Mouse (Mus musculus) gastrocnemius, adult 2 months (tissue): ENCODE results near the gene Kcnj10. TPM values are rescaled to one million over a fixed set of nuclear protein-coding genes. Genes with fewer than 3 reads are reported as not detected.

ENCODE experiments used
- DNase-seq: peaks from one replicate; pipeline ENCODE4 v3.0.0; 2022
- H3K27ac ChIP-seq: fragments of 200-600 bp; 2 replicates; pipeline ENCODE4 v1.8.1; 2022; ENCODE audit warnings: mild to moderate bottlenecking
- H3K4me3 ChIP-seq: fragments of 200-600 bp; 2 replicates; pipeline ENCODE4 v1.8.1; 2022; ENCODE audit warnings: mild to moderate bottlenecking, moderate library complexity
- CTCF ChIP-seq: fragments of 200-600 bp; IDR thresholded peaks from 2 replicates; pipeline ENCODE4 v1.8.1; 2022; ENCODE audit warnings: antibody characterized with exemption, mild to moderate bottlenecking, moderate library complexity
- intact Hi-C: fragments of 180-260 bp; cut with DNase I; formaldehyde crosslinking; loops from one replicate; pipeline ENCODE4 v1.15.1; 2025
- long read RNA-seq, 2 experiments: library from polyadenylated mRNA; stranded (forward); transcript quantifications; one replicate each; pipeline ENCODE4 v2.0.0; 2021
- total RNA-seq, 2 experiments: library from RNA; stranded (reverse); gene quantifications; 2 replicates each; pipeline ENCODE4 v1.2.3; 2021

Kcnj10 gene
- under 1 TPM in 1 of 2 experiments, not detected in 1; 0.06 TPM for total RNA-seq
- long read RNA-seq, experiment 1, result 0 reads
- long read RNA-seq, experiment 2, result 0 reads

DNA sequence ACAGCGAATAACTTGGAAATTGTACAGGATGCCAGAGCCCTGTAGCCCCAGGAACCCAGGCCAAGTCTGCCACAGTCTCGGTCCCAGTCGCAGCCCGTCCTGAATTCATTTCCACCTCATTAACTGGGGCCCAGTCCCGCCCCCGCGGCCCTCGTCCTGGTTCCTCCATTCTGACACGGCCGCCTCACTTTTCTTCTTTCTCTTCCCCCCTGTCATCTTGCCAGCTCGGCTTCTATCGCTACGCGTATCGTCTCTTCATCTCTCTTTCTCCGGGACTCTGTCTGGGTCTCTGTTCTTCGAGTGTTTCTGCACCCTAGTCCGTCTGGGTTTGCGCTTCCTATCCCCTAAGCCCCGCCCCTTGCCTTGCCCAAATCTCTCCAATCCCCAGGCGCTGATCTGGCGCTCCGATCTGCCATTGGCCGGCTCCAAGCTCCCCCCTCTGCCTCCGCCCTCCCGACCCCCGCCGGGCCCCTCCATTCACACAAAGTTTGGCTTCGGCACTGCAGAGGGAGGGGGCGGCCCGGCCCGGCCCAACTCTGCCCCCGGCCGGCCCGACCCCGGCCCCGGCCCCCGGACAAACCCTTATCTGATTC, at the start of gene Kcnj10:
Gene Kcnj10 (plus strand): TSS at position 482 of the 593 bp plus-strand sequence.
- no peak for TF ChIP-seq CTCF
- peak; percentile 75 for DNase-seq
- intact Hi-C loops, result no loop called here
- Histone ChIP-seq H3K4me3 (peak within 1 kb of the TSS; percentile 71), H3K27ac (no peak within 1 kb of the TSS)

- Histone ChIP-seq H3K27ac (peak overlapping the region; percentile 98), H3K4me3 (no peak overlapping the region; the same call in 1 of the 2 replicates)
- intact Hi-C loops, result no loop called here
- no peak for DNase-seq
- no peak for TF ChIP-seq CTCF
Observed at GRCm38 (mm10) chr1:172292880-172293279, 48.1 kb upstream of the Kcnj10 start.

- peak overlapping the region; percentile 32 for H3K4me3 ChIP-seq
- intact Hi-C loops, result no loop called here
- H3K27ac ChIP-seq, result peak overlapping the region; percentile 98
- no peak for TF ChIP-seq CTCF
- DNase-seq, result no peak
Observed at GRCm38 (mm10) chr1:172293449-172293848, 47.6 kb upstream of the Kcnj10 start.

- no peak for TF ChIP-seq CTCF
- intact Hi-C loops, result loop anchor here (5.0 kb wide), 1 partner anchor 78 kb away; the partner anchor contains the start of gene Casq1
- Histone ChIP-seq H3K27ac (peak overlapping the region; percentile 98), H3K4me3 (peak overlapping the region; percentile 79)
- peak; percentile 68 for DNase-seq
Observed at GRCm38 (mm10) chr1:172295751-172296197, 45.2 kb upstream of the Kcnj10 start.

DNA sequence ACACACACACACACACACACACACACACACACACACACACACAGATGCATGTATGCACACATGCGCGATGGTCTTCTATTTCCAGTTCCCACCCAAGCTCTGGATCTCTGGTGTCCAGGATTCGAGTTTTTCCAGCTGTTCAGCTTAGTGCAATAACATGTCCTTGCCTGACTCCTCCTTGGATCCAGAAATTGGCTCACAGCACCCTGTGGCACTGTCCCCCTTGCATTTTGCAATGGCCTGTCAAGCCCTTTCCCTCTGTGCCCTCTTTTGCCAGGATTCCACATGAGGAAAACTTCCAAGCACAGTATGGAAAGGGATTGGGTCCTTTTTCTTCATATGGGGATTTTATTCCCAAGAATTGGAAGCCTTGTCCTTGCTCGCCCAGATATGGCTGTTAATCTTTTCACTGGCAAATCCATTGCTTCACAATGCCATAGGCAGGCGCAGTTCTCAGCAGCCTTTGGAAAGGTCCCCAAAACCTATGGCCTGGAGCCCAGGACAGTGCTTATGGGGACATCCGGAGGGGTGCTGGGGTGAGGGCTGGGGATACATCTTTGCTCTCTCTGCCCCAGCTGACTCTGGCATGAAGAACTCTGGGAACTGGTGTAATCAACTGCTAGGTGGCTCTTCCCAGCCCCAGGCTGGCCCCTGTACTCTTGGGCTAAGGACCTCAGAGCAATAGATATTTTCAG, 44.0 kb upstream of the Kcnj10 start:
- DNase-seq, result peak; percentile 88
- H3K4me3 ChIP-seq, result peak overlapping the region; percentile 79
- TF ChIP-seq CTCF, result no peak
- peak overlapping the region; percentile 98 for H3K27ac ChIP-seq
- intact Hi-C loops, result loop anchor here (1.0 to 5.0 kb wide), 2 partner anchors 13 to 80 kb away; partner anchors contain the start of gene Casq1

DNA sequence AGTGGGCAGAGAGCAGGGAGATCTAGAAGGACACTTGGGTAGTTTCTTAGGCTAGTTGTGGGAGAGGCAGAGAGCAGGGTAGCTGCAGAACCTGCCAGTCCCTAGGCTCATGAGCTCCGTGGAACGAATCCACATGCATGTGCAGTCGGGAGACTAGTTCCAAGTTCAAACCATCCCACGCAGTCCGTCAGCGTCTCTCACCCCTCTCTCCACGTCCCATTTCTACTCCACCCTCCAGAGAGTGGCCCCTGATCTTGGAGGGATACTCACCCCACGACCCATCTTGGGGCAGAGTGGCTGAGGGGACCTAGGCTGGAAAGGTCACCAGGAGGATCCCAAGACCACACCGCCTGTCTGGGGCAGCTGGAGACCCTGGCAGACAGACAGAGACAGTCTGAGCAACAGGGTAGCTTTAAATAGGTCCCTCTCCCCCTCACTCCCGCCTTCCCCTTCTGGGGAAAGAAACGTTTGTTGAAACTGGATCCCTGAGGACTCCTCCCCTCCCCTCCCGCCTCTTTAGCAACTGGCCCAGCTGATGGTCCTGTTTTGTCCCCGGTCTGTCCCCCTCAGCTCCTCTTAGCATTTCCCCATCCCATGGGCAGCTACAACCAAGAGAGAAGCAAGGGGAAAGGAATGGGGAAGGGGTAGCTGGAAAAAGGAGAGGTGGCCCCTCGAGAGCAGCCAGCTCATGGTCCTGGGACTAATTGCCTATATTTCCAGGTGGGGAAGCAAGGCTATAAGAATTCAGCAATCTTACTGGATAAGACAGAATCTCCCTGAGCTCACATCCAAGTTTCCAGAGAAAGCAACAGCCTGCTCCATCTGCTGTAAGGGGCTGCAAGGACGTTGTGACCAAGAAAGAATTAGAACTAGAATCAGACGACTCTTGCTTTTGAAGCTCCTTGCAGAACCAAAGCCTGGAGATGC, 43.1 kb upstream of the Kcnj10 start, which contains the start of gene Atp1a2:
Gene Atp1a2 (minus strand): TSS at position 454 of the 927 bp plus-strand sequence.
- intact Hi-C loops, result loop anchor here (1.0 to 5.0 kb wide), 2 partner anchors 14 to 81 kb away; partner anchors contain the start of gene Casq1
- peak; percentile 89 for DNase-seq
- TF ChIP-seq CTCF, result no peak
- H3K4me3 ChIP-seq, result peak within 1 kb of the TSS; percentile 79
- peak within 1 kb of the TSS; percentile 98 for H3K27ac ChIP-seq

DNA sequence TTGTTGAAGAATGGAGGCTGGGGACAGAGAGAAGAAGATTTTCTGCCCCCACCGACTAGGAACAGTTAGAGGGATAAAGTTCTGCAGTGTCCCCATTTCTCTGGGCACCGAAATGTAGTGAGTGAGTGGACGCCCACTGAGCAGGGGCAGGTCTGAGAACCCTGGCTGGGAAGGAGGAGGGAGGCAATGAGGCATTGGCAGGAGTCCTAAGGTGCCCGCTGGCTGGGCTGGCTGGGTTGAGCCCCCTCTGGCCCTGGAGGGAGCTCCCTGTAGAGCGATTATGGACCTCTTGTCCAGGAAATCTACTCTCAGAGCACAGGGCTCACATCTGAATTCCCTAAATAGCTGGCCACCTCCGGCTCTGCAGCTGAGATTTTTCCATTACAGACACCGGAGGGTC, 41.5 kb upstream of the Kcnj10 start:
- TF ChIP-seq CTCF, result no peak
- peak overlapping the region; percentile 41 for H3K4me3 ChIP-seq
- peak; percentile 52 for DNase-seq
- H3K27ac ChIP-seq, result peak overlapping the region; percentile 98
- intact Hi-C loops, result loop anchor here (5.0 kb wide), 1 partner anchor 82 kb away; the partner anchor contains the start of gene Casq1

GRCm38 (mm10) chr1:172300247-172300646, 40.8 kb upstream of the Kcnj10 start:
- intact Hi-C loops, result no loop called here
- peak; percentile 89 for DNase-seq
- H3K27ac ChIP-seq, result peak overlapping the region; percentile 98

DNA sequence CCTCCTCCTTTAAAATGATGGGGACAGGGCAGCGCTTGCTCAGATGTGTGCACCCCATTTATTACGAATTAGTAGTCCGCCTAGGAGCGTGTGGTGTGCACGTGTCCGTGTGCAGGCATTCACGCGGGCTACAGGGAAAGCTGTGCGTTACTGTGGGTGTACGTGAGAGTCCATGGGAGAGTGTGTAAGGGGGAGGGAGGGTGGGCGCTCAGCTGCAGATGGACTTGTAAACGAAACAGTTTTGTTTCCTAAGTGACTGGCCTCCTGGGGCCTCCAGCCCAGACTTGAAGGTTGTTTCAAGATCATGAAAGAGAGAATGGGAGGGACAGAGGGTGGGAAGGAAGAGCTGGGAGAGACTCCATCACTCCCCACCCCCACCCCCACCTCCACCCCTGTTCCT, 39.8 kb upstream of the Kcnj10 start:
- Histone ChIP-seq H3K27ac (peak overlapping the region; percentile 98), H3K4me3 (peak overlapping the region; percentile 41)
- no peak for TF ChIP-seq CTCF
- intact Hi-C loops, result no loop called here
- DNase-seq, result peak; percentile 34

More at GRCm38 (mm10) chr1:172300247-172300646, 40.8 kb upstream of the Kcnj10 start:
- TF ChIP-seq CTCF, result peak; percentile 49
- H3K4me3 ChIP-seq, result peak overlapping the region; percentile 41

- TF ChIP-seq CTCF, result no peak
- peak overlapping the region; percentile 19; the same call in 1 of the 2 replicates for H3K4me3 ChIP-seq
- DNase-seq, result peak; percentile 67
- intact Hi-C loops, result no loop called here
- H3K27ac ChIP-seq, result peak overlapping the region; percentile 98
Observed at GRCm38 (mm10) chr1:172302311-172302710, 38.7 kb upstream of the Kcnj10 start.

DNA sequence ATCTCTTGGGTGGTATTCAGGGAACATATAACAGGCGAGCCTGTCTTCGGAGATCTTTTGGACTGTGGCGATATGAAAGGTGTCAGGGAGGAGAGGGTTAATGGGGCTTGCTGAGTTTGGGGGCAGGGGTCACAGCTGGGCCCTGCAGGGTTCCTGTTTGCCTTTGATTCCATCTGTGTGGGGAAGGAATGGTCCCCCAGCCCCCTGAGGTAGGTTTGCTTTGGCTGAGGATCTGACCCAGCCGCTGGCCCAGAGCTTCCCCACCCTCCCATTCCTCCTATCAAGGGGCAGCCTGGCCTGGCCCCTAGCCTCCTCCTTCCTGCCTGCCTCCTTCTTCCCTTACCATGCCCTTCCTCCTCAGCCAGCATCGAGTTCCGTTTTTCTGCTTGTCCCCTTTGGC, 38.2 kb upstream of the Kcnj10 start:
- no peak for TF ChIP-seq CTCF
- Histone ChIP-seq H3K27ac (peak overlapping the region; percentile 98), H3K4me3 (peak overlapping the region; percentile 19; the same call in 1 of the 2 replicates)
- DNase-seq, result peak; percentile 49
- intact Hi-C loops, result no loop called here

DNA sequence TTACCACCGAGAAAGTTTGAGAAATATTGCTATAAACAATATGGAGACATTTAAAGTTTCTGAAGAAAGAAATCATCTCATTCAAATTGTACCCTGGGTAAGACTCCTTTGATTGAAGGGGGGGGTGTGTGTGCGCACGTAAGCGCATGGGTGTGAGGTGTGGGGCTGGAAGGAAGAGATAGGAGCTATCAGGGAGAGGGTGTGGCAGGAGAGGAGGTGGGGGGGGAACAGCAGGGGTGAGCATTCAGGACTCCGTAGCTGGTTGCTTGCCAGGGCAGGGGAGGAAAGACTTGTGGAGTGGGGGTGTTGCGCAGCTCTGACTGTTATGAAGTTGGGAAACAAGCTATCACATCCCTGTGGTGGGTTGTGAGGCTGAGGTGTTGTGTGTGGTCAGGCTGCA, 36.6 kb upstream of the Kcnj10 start:
- no peak overlapping the region; the same call in 1 of the 2 replicates for H3K27ac ChIP-seq
- no peak for TF ChIP-seq CTCF
- intact Hi-C loops, result no loop called here
- no peak for DNase-seq
- H3K4me3 ChIP-seq, result no peak overlapping the region
